Mouse (Mus musculus) monocyte, adult 5-6 weeks (primary cell): ENCODE results near the gene Rbm28. TPM values are rescaled to one million over a fixed set of nuclear protein-coding genes. Genes with fewer than 3 reads are reported as not detected.

Experiments used
- ATAC-seq: fragments of 153-309, 156-312 bp; replicated peaks from 2 replicates; pipeline ENCODE4 v1.8.0; 2017; ENCODE audit warnings: mild to moderate bottlenecking; ENCODE audit not compliant: low TSS enrichment, insufficient number of reproducible peaks, severe bottlenecking, poor library complexity, low FRiP score
- total RNA-seq: library from RNA; stranded (forward); fragments of 200-1000, 200-491, 200-594 nt; gene quantifications from 3 replicates; pipeline ENCODE4 v1.2.3, GENCODE M21; 2017

Rbm28 gene
- total RNA-seq, 1 experiment from 2014 or later = 50.0 TPM

GRCm38 (mm10) chr6:29150001-29150400, 14.8 kb downstream of the Rbm28 start:
- no peak for ATAC-seq

- ATAC-seq = no peak
Measured at GRCm38 (mm10) chr6:29147407-29148010, 17.3 kb downstream of the Rbm28 start.

- no peak for ATAC-seq
Measured at GRCm38 (mm10) chr6:29146641-29147040, 18.2 kb downstream of the Rbm28 start.

DNA sequence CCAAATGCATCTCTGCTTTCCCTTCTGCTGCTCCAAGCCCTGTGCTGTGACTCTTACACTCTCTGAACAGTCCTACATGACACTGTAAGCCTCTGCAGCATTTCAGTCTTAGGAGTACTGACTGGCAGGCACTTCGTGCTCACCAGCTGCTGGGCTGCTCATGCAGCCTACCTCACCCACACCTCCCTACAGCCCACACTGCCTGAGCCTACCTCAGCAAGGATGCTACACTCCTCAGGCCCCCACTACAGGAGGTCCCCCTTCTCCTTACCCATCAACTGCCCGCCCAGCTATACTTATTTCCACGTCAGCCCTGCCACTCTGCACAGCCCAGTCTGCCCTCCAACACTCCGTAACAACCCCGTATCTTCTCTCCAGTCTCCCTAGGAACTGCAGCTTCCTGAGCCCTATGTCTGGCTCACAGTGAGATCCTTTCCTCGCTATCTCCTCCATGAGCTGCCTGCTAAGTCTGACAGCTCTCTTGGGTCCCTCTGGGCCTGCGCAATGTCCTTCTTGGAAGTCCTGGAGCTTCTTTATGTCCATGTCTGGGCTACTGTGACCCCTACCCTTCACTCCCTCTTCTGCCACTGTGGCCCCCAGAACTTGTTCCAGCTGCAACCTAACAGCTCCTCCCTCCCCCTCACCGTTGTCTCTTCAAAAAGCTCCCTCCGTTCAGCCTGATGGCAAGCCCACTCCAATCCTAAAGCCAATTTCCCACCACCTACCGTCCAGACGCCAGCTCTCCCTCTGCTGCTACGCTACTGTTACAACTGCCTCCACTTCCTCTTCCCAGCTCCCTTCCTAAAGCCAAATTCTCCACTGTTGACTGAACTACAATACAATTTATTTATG, 19.1 kb downstream of the Rbm28 start:
- no peak for ATAC-seq

DNA sequence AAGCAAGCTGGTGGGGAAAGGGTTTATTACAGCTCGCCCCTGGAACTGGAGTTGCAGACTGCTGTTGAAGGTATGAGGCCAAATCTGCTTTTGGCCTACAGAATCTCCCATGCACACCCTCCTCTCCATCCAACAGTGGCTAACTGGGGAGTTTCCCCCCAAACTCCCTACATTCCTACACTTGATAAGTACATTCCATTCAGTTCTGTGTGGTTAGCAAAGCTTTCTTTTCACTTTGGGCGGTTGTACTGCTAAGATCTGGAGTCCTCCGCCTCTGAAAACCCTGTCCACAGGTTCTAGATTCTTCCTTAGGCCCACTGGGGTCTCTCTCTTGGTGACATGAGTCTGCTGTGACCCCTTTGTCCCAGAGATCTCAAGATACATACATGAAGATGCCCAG, 19.8 kb downstream of the Rbm28 start:
- ATAC-seq = no peak

DNA sequence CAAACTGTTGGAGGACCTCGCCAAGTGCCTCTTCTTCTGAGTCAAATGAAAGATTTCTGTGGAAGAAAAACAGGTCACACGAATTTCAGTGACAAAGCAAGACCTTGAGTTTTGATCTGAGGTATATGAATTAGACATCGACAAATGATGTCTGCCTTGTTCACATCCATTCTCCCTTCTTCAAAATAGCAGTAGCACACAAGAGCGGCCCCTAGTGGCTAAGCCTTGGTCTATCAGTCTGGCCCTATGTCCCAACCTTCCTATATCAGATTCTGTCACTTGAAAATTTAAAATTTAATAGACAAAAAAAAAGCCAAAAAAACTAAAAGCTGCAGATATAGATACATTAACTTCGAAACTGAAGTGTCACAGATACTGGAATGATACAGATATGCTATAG, 21.2 kb downstream of the Rbm28 start:
- no peak for ATAC-seq

DNA sequence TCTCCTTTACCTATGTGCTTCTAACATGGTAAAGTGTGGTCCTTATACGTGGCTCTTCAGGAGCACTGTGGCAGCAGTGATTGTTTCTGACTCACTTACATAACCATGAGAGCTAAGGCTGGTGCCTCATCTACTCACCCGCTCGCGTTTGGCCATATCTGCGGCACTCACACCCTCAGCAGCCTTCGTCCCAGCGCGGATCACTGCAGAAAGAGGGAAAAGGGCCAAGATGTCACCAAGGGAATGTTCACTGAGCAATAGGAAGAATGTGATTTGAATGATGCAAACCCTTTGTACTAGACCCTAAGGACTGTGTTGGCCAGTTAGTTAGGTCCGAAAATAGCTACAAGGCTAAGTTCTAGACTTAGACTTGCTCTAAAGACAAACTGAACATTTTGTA, 27.4 kb downstream of the Rbm28 start:
- ATAC-seq = no peak

DNA sequence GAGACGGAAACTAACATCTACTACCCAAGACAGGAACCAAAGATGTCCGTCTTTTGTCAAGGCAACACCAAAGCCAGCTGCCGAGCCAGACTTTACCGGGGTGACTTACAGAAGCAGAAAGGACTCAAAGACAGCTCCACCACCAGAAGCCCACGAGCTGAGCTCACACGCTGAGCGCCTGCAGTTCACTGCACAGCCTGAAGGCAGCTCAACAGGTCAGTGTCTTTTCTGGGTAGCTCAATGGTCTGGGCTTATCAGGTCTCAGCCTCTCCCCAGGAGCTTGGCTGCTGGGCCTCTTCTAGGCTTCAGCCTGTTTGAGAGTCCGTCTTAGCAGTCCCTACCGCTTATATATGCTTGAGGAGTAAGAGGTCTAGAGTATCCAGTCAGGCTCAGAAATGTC, 31.7 kb downstream of the Rbm28 start:
- no peak for ATAC-seq

GRCm38 (mm10) chr6:29126878-29127426, 37.9 kb downstream of the Rbm28 start:
- ATAC-seq = no peak

DNA sequence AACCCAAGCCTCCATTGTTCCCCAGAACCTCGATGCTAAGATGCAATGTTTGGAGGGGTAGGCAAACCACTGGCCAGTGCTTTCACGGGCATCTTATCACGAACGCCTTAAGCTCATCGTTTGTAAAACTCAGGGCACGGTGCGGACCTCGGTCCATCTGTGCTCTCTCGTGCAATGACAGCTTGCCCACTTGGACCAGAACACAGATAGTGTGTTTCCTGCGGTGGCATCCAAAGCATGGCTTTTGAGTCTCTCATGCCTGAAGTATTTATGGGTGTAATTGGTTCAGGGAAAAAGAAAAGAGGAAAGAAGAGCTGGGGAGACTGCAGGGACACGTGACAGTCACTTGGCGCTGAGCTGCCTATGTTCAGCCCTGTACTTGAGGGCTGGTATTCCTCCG, 44.8 kb downstream of the Rbm28 start:
- no peak for ATAC-seq

DNA sequence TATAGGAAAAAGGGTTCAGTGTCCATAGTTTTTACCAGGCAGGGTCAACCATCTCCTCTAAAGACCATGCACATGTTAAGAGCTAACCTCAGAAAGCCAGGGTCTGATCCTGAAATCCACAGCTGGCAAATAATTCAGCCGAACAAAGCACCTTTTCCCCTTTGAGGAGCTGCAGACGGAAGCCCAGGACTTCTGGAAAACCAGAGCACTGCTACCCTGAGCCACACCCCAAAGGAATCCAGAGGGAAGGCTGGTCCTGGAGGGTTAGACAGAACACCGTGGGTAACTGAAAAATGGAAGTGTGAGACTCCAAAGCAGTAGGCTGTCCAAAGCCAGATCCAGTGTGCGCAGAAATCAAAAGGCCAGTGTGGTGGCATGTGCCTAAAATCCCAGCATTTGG, 45.8 kb downstream of the Rbm28 start:
- ATAC-seq = no peak

- no peak for ATAC-seq
Measured at GRCm38 (mm10) chr6:29118231-29118630, 46.6 kb downstream of the Rbm28 start.

DNA sequence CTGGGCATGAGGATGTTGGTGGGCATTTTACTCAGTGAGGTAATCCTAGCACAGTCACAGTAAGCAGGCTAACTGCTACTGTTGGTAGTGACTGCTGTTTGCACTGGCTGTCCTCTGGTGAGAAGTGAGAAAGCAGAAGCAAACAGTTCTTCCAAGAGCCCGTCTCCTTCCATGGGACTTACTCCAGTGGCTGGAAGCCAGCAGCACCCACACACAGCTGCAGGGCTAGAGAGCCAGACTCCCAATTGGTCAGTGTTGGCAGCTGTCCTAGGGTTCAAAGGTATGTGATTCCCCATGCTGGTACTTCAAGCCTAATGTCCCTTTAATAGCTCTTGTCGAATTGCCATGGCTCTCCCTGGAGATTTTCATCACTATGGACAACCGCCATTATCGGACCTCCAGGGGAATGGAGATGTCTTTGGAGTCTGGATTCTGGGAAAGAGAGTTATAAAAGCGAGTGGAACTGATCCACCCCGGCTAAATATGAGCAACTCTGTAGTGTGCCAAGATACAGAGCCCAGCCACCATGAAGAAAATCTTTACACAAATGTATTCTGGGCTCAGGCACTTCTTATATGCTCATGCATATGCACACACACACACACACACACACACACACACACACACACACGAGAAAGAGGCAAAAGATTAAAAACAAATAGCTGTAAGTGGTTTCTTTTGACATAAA, 47.2 kb downstream of the Rbm28 start:
- no peak for ATAC-seq

- ATAC-seq = no peak
Measured at GRCm38 (mm10) chr6:29115756-29116155, 49.0 kb downstream of the Rbm28 start.

GRCm38 (mm10) chr6:29111501-29111900, 53.3 kb downstream of the Rbm28 start:
- ATAC-seq = no peak

GRCm38 (mm10) chr6:29108376-29108775, 56.4 kb downstream of the Rbm28 start:
- ATAC-seq = no peak

- no peak for ATAC-seq
Measured at GRCm38 (mm10) chr6:29101248-29101864, 63.5 kb downstream of the Rbm28 start.

- ATAC-seq = no peak
Measured at GRCm38 (mm10) chr6:29100423-29100822, 64.4 kb downstream of the Rbm28 start.

DNA sequence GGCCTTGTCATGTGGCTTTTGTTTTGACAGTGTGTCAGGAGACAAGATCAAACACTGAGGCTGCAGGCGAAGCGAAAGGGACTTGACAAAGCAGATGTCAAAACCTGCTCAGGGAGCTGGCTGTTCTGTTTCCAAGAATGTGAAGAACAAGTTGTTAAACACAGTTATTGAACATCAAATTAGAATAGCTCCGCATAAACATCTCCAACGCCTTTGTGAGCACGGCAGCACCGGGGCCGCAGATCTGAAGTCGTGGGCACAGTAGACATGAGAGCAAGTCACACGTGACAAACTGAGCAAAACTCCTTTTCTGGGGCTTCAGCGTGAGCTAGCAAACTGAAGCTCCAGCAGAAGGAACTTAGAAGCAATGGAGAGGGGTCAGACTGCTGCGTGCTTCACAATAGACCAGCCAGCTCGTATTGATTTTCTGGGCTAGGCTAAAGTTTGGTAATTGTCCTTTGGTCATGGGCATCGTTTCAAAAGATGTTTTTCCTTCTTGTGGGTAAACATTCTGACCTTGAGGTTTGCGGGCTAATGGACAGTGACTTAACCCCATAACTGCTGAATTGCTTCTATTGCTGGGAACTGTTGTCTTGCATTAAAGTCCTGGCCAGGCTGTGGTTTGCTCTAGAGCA, 65.2 kb downstream of the Rbm28 start:
- ATAC-seq = no peak
